Mouse (Mus musculus): ENCODE results near the gene Dok3. TPM values are rescaled to one million over a fixed set of nuclear protein-coding genes. Genes with fewer than 3 reads are reported as not detected.

Gene Dok3
- polyA plus RNA-seq, 1 experiment from 2014 or later, result 1.1 TPM

DNA sequence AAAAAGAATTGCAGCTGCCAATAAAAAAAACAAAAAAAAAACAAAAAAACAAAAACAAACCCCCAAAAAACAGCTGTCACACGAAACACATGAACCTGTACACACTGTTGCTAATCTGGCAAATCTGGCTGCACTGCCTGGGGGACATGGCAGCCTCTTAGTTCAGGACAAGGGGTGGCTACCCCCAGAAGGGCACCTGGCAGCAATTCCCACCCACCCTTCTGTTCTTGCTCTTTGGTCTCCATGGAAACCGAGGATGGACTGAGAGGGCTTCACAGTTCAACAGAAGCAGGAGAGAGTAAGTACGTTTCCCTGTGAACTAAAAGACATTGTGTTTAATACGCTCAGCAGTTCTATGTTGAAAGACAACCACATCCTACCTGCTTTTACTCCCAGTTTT lies 33.4 kb downstream of the Dok3 start:
- peaks cover 44% of the 10 kb centered on the region for H3K27me3 ChIP-seq (ENCODE audit: control insufficient read depth, insufficient read depth, low read length)
- no peak overlapping the region for H3K9ac ChIP-seq (ENCODE audit: low read depth, low read length)
- no peak for ATAC-seq (replicated peaks; ENCODE audit: insufficient number of reproducible peaks, low FRiP score, low TSS enrichment)
- peaks cover 20% of the 10 kb centered on the region for H3K4me1 ChIP-seq (ENCODE audit: control insufficient read depth, insufficient read depth, low read length)
- H3K27ac ChIP-seq (ENCODE audit: low read depth, low read length), result no peak overlapping the region
- 34% methylated on average over 4 of the region's 4 CpGs for WGBS (ENCODE audit: insufficient replicate concordance)
- no peak overlapping the region for H3K4me3 ChIP-seq (ENCODE audit: low read depth, low read length)
- no peak overlapping the region for H3K4me2 ChIP-seq
- H3K36me3 ChIP-seq (ENCODE audit: control insufficient read depth, insufficient read depth, low read length), result peaks cover 11% of the 10 kb centered on the region
- H3K9me3 ChIP-seq (replicated peaks; ENCODE audit: control insufficient read depth, low read length), result no peaks in the 10 kb centered on the region

DNA sequence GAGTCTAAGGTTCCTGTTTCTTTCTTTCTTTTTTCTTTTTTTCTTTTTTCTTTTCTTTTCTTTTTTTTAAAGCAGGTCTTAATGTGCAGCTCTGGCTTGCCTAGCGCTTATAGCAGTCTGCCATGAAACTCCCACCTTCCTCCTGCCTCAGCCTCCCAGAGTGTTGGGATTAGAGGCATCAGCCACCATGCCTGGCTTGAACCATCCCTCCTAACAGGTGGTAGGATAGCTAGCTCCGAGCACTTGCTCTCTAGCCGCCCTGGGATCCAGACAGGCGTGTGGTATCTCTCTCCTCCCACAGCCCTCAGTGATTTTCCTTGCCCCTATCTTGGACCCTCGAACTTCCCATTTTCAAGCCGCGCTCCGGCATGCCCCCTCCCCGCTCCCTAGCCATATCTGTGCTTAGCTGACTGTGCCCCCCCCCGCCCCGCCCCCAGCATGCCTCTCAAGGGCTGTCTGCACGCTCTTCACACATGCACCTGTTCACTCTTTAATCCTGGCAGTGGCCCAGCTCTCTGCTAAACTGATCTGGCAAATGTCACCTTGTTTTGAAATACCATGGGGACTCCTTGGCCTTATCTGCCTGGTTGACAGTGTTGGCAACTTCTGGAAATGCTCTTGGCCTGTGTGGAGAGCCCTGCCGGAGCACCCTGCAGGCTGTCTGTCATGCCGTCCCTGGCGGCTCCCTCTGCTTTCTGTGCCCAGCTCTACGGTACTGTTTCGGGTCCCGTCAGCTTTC lies 34.0 kb downstream of the Dok3 start:
- peak overlapping the region; percentile 19 for H3K4me2 ChIP-seq
- peaks cover 8% of the 10 kb centered on the region for H3K36me3 ChIP-seq (ENCODE audit: control insufficient read depth, insufficient read depth, low read length)
- peaks cover 20% of the 10 kb centered on the region for H3K4me1 ChIP-seq (ENCODE audit: control insufficient read depth, insufficient read depth, low read length)
- no peak overlapping the region for H3K4me3 ChIP-seq (ENCODE audit: low read depth, low read length)
- 5% methylated on average over 18 of the region's 18 CpGs for WGBS (ENCODE audit: insufficient replicate concordance)
- no peak overlapping the region for H3K27ac ChIP-seq (ENCODE audit: low read depth, low read length)
- H3K27me3 ChIP-seq (ENCODE audit: control insufficient read depth, insufficient read depth, low read length), result peaks cover 45% of the 10 kb centered on the region
- H3K9me3 ChIP-seq (replicated peaks; ENCODE audit: control insufficient read depth, low read length), result no peaks in the 10 kb centered on the region
- peak; percentile 68 for ATAC-seq (replicated peaks; ENCODE audit: insufficient number of reproducible peaks, low FRiP score, low TSS enrichment)
- no peak overlapping the region for H3K9ac ChIP-seq (ENCODE audit: low read depth, low read length)

DNA sequence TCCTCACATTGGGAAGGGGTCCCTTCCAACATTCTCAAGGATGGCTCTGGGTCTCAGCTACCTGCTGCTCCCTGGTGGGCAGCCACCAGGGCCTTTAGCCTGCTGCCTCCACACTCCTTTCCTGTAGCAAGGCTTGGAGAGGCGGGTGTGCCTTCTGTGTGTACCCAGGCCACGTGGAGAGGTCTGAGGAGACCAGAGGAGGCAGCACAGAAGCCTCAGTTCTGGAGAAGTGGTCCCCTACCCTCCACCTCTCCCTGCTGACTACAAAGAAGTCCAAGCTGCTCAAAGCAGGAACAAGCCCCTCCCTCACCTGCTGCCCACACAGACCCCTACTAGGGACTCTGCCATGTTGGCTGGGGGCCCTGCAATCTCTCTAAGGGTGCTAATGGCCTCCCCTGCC lies 34.8 kb downstream of the Dok3 start:
- Histone ChIP-seq H3K4me2 (no peak overlapping the region), H3K27ac (ENCODE audit: low read depth, low read length) (no peak overlapping the region), H3K36me3 (ENCODE audit: control insufficient read depth, insufficient read depth, low read length) (peaks cover 8% of the 10 kb centered on the region; the same call in 1 of the 2 replicates), H3K9ac (ENCODE audit: low read depth, low read length) (0 out of 2 replicates have a peak overlapping the region, but pooled peaks have one; percentile 10), H3K9me3 (replicated peaks; ENCODE audit: control insufficient read depth, low read length) (no peaks in the 10 kb centered on the region), H3K4me3 (ENCODE audit: low read depth, low read length) (no peak overlapping the region), H3K4me1 (ENCODE audit: control insufficient read depth, insufficient read depth, low read length) (peaks cover 20% of the 10 kb centered on the region), H3K27me3 (ENCODE audit: control insufficient read depth, insufficient read depth, low read length) (peaks cover 47% of the 10 kb centered on the region)
- ATAC-seq (replicated peaks; ENCODE audit: insufficient number of reproducible peaks, low FRiP score, low TSS enrichment), result no peak
- WGBS (ENCODE audit: insufficient replicate concordance), result 7% methylated on average over 2 of the region's 2 CpGs

DNA sequence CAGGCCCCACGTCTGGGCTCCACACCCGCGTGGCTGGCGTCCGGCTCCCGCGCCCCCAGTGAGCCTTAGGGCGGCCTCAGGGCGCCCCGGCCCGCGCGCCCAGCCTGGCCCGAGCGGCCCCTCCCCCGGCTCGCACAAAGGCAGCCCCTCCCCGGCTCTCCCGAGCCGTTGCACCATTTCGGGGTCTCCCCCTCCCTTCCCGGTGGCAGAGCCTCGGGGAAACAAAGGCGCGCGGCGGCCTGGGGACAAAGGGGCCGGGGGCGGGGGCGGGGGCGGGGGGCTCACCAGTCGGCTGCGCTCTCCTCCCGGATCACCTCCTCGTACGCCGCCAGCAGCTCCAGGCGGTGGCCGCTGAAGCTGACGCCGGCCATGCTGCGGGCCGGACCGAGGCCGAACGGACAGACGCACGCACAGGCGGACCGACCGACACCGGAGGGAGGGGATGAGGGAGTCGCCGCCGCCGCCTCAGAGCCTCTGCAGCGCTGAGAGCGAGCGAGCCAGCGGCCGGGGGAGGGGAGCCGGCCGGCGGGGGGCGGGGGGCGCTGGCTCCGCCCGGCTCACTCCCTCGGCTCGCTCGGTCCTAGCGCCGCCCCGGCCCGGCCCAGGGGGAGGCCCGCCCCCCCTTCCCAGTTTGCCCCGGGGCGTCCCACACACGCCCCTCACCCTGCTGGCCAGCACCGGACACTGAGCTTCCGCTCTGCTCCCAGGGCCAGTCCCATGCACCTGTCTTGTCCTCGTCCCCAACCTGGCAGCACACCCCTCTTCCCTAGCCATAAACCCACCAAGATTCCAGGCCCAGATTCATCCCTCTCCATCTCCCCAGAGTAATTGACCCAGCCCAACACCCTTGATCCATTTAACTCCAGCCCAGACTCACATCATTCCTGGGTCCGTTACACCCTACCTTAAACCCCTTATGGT lies 41.3 kb downstream of the Dok3 start, which contains the start of gene Dbn1:
Dbn1 (minus strand) TSS at position 534 of the 921 bp plus-strand sequence.
- Histone ChIP-seq H3K4me1 (ENCODE audit: control insufficient read depth, insufficient read depth, low read length) (peaks cover 31% of the 10 kb centered on the region), H3K27me3 (ENCODE audit: control insufficient read depth, insufficient read depth, low read length) (peaks cover 60% of the 10 kb centered on the region), H3K4me2 (peak within 1 kb of the TSS; percentile 86), H3K27ac (ENCODE audit: low read depth, low read length) (peak within 1 kb of the TSS; percentile 84), H3K4me3 (ENCODE audit: low read depth, low read length) (peak within 1 kb of the TSS; percentile 87), H3K36me3 (ENCODE audit: control insufficient read depth, insufficient read depth, low read length) (no peaks in the 10 kb centered on the region), H3K9me3 (replicated peaks; ENCODE audit: control insufficient read depth, low read length) (no peaks in the 10 kb centered on the region), H3K9ac (ENCODE audit: low read depth, low read length) (peak within 1 kb of the TSS; percentile 88)
- peak; percentile 76 for ATAC-seq (replicated peaks; ENCODE audit: insufficient number of reproducible peaks, low FRiP score, low TSS enrichment)
- WGBS (ENCODE audit: insufficient replicate concordance), result under 1% methylated on average over 48 of the region's 83 CpGs

DNA sequence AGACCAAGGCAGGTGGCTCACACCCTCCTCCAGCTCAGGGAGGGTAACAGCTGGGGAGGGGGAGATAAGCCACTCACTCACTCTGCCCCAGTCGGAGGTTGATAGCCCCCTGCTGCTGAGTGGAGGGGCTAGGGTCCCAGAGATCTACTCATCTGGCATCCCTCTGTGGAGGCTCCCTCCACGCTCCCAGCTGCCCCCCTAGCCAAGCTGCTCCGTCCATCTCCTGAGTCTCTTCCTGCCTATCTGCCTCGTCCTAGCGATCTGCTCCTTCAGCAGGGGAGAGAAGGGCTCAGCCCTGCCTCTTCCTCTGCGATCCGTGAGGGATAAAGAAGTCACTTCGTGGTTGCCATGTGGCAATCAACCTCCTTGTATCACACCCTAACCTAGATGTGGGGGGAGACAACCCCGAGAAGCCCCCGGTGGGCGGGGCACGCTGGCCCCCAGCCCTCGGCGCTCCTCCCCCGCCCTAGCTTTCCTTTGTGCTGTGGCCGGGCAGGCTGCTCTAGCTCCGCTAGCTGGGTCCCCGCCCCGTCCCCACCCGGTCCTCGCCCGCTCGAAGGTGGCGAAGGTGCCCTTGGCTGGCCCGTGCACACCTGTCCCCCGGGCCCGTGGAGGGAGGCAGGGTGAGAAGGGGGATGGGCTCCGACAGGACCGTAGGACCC lies 42.0 kb downstream of the Dok3 start:
- H3K36me3 ChIP-seq (ENCODE audit: control insufficient read depth, insufficient read depth, low read length), result peaks cover 5% of the 10 kb centered on the region; the same call in 1 of the 2 replicates
- H3K4me3 ChIP-seq (ENCODE audit: low read depth, low read length), result peak overlapping the region; percentile 87
- ATAC-seq (replicated peaks; ENCODE audit: insufficient number of reproducible peaks, low FRiP score, low TSS enrichment), result peak; percentile 33
- peaks cover 52% of the 10 kb centered on the region for H3K27me3 ChIP-seq (ENCODE audit: control insufficient read depth, insufficient read depth, low read length)
- peak overlapping the region; percentile 88 for H3K9ac ChIP-seq (ENCODE audit: low read depth, low read length)
- peak overlapping the region; percentile 84 for H3K27ac ChIP-seq (ENCODE audit: low read depth, low read length)
- peak overlapping the region; percentile 86 for H3K4me2 ChIP-seq
- H3K4me1 ChIP-seq (ENCODE audit: control insufficient read depth, insufficient read depth, low read length), result peaks cover 36% of the 10 kb centered on the region
- no peaks in the 10 kb centered on the region for H3K9me3 ChIP-seq (replicated peaks; ENCODE audit: control insufficient read depth, low read length)
- WGBS (ENCODE audit: insufficient replicate concordance), result under 1% methylated on average over 29 of the region's 29 CpGs

DNA sequence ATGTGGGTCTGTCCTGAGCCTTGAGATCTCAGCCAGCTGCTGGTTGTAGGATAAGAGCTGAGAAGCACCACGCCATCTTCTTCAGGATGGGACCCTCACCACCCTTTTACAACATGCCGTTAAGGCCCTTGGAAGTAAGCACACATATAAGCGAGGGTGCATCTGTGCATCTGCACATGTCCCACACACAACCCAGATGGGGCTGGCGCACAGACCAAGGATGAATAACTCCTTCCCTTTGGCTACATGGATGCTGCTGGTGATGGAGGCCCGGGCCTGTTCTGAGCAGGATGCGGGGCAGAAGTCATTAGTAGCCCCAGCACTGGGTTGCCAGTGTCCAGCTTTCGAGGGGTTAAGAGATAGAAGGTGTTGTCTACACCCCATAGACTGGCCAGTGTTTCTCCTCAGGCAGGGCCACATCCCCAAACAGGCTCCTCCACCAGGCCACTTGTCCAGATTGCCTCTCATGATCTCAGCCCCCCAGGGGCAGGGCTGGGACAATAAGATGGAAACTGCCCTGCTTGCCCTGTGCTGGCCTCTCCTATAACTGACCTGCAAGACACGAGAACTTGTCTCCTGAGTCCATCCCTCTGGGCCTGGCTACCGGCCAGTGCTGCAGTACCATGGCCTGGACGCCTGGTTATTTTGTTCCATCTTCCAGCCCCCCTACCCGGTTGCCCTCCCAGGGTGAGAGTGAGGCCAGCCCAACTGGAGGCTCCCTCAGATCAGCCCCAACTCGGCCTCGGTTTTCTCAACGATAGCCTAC lies 42.9 kb downstream of the Dok3 start:
- Histone ChIP-seq H3K9me3 (replicated peaks; ENCODE audit: control insufficient read depth, low read length) (no peaks in the 10 kb centered on the region), H3K4me3 (ENCODE audit: low read depth, low read length) (peak overlapping the region; percentile 87), H3K27ac (ENCODE audit: low read depth, low read length) (no peak overlapping the region), H3K36me3 (ENCODE audit: control insufficient read depth, insufficient read depth, low read length) (peaks cover 10% of the 10 kb centered on the region), H3K9ac (ENCODE audit: low read depth, low read length) (peak overlapping the region; percentile 88), H3K27me3 (ENCODE audit: control insufficient read depth, insufficient read depth, low read length) (peaks cover 50% of the 10 kb centered on the region), H3K4me2 (peak overlapping the region; percentile 86), H3K4me1 (ENCODE audit: control insufficient read depth, insufficient read depth, low read length) (peaks cover 36% of the 10 kb centered on the region)
- WGBS (ENCODE audit: insufficient replicate concordance), result 44% methylated on average over 14 of the region's 14 CpGs
- ATAC-seq (replicated peaks; ENCODE audit: insufficient number of reproducible peaks, low FRiP score, low TSS enrichment), result no peak

DNA sequence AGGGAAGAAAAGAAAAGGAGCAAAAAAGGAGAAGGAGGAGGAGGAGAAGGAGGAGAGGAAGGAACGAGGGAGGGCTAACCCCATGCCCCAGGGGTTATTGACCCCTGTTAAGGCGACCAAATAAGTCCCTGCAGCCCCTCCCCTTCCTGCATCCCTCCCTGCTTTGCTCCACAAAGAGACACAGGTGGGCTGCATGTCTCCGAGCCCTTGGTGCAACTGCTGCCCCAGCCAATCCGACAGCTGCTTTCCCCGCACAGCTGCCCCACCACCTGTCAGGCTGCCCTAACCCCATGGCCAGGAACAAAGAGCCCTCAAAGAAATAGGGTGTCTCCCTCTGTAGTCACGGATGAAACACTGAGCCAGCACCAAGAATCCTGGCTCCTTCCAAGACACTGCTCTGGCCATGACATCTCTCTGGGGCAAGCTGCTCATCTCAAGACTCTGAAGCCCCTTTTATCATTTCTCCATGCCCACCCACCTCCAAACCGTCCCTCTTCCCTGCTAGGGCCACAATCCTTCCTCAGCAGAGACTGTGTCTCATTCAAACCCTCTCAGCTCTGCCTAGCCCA lies 44.5 kb downstream of the Dok3 start:
- H3K4me1 ChIP-seq (ENCODE audit: control insufficient read depth, insufficient read depth, low read length), result peaks cover 36% of the 10 kb centered on the region
- no peak for ATAC-seq (replicated peaks; ENCODE audit: insufficient number of reproducible peaks, low FRiP score, low TSS enrichment)
- H3K4me2 ChIP-seq, result no peak overlapping the region
- no peak overlapping the region for H3K4me3 ChIP-seq (ENCODE audit: low read depth, low read length)
- H3K9ac ChIP-seq (ENCODE audit: low read depth, low read length), result no peak overlapping the region
- 42% methylated on average over 7 of the region's 7 CpGs for WGBS (ENCODE audit: insufficient replicate concordance)
- peaks cover 44% of the 10 kb centered on the region for H3K27me3 ChIP-seq (ENCODE audit: control insufficient read depth, insufficient read depth, low read length)
- H3K9me3 ChIP-seq (replicated peaks; ENCODE audit: control insufficient read depth, low read length), result no peaks in the 10 kb centered on the region
- H3K27ac ChIP-seq (ENCODE audit: low read depth, low read length), result no peak overlapping the region
- H3K36me3 ChIP-seq (ENCODE audit: control insufficient read depth, insufficient read depth, low read length), result peaks cover 17% of the 10 kb centered on the region
